Comparison of ENCODE assay signal across 14 mouse cellular contexts in the genomic region with DNA sequence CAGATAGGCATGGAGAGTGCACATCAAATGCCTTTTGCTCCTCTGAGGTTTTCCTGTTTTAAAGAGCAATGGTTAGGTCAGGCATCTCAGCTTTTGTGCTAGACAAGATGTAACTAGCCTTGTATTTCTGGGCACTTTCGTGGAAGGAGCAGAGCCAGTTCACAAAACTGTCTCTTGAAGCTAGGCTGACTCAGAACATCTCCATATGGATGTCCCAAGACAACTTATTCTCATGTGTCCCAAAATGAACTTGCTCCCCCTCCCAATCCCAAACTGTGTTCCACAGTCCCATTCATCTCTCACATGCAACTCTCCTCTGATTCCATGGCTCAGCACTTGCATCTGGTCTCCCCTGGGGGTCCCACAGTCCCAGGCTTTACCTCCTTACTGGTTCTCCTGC.
A peak's percentile ranks its signal among the peaks of the same experiment; 100 is the strongest.
DNase-seq lines count a peak whose midpoint lies in the region; ATAC-seq lines count a peak whose summit lies in the region.
"Had no signal": no experiment of that assay in that cellular context is flagged by ENCODE, and none has a peak within 500 bp of the region (broad histone marks: within the 10 kb centered on the region; RNA-seq: fewer than 3 reads in every experiment).

No protein-coding gene starts in this region.

- no peak for DNase-seq in frontal cortex, postnatal 25 days (ENCODE audit: low spot score in 2 of 2)
- peak; percentile 39 for DNase-seq in right cerebral cortex, adult 18-20 months
- no peak for DNase-seq in right cerebral cortex, postnatal 14 days
- DNase-seq in right cerebral cortex, postnatal 25 days = peak; percentile 25
- no peak for DNase-seq in spleen, postnatal 14 days (ENCODE audit: low spot score in 2 of 2)
- DNase-seq: adrenal gland, postnatal 14 days; cerebellum, adult 11 months; cerebellum, adult 9-10 months; cerebellum, postnatal 25 days; heart, adult 2 months had no signal

- ATAC-seq in frontal cortex, adult (ENCODE audit: low TSS enrichment) = peak; percentile 90
- ATAC-seq: activated CD4-positive, CD25-positive, alpha-beta regulatory T cell, adult 4 months; forebrain, embryonic 15.5 days; Patski had no signal

Comparison
In these comparisons a context has a peak if more than half of its experiments do, and no peak if none do; other contexts are left out.
1. DNase-seq: peak in right cerebral cortex, adult 18-20 months (single experiment) and right cerebral cortex, postnatal 25 days (single experiment); none in frontal cortex, postnatal 25 days (0 of 2), right cerebral cortex, postnatal 14 days (single experiment) and spleen, postnatal 14 days (0 of 2).